Mouse (Mus musculus) neural tube, embryonic 14.5 days (tissue): Measurements from ENCODE around the gene Sh3gl2. TPM values are rescaled to one million over a fixed set of nuclear protein-coding genes. Genes with fewer than 3 reads are reported as not detected.

Source experiments
- ATAC-seq: fragments of 200-750 bp; cut with Nextera tagmentation; 2 replicates; pipeline ENCODE4 v1.8.0; 2017; ENCODE audit warnings: low read depth, mild to moderate bottlenecking, moderate TSS enrichment, moderate library complexity
- H3K27ac ChIP-seq: fragments of 300-500 bp; sonication (generic); 2 replicates; pipeline ENCODE4 v1.5.1; 2014; ENCODE audit warnings: low read depth, mild to moderate bottlenecking, control low read depth, low read length, moderate library complexity, mixed read lengths
- H3K27me3 ChIP-seq: fragments of 300-500 bp; sonication (generic); 2 replicates; pipeline ENCODE4 v1.6.1; 2014; ENCODE audit warnings: low read length; ENCODE audit not compliant: control insufficient read depth, insufficient read depth
- H3K36me3 ChIP-seq: fragments of 300-500 bp; sonication (generic); 2 replicates; pipeline ENCODE4 v1.6.1; 2014; ENCODE audit warnings: low read length, mixed read lengths; ENCODE audit not compliant: control insufficient read depth, insufficient read depth
- H3K4me1 ChIP-seq: fragments of 300-500 bp; sonication (generic); 2 replicates; pipeline ENCODE4 v1.6.1; 2014; ENCODE audit warnings: low read length; ENCODE audit not compliant: control insufficient read depth, insufficient read depth
- H3K4me2 ChIP-seq: fragments of 300-500 bp; sonication (generic); 2 replicates; pipeline ENCODE4 v1.6.1; 2014; ENCODE audit warnings: mild to moderate bottlenecking, low read depth, low read length, control low read depth
- H3K4me3 ChIP-seq: fragments of 300-500 bp; sonication (generic); 2 replicates; pipeline ENCODE4 v1.5.1; 2014; ENCODE audit warnings: low read depth, low read length, control low read depth, mixed read lengths
- H3K9ac ChIP-seq: fragments of 300-500 bp; sonication (generic); replicated peaks from 2 replicates; pipeline ENCODE4 v1.6.1; 2014; ENCODE audit warnings: low read depth, mild to moderate bottlenecking, control low read depth, low read length, mixed read lengths
- H3K9me3 ChIP-seq: fragments of 300-500 bp; sonication (generic); 2 replicates; pipeline ENCODE4 v1.6.1; 2016; ENCODE audit warnings: low read length; ENCODE audit not compliant: control insufficient read depth
- WGBS: fragments of 180-500 bp; shearing (Covaris S2); extraction: QIAGEN DNeasy Blood & Tissue Kit; methylation state at CpG from one replicate; pipeline ENCODE4 v1.1.7; 2014; 5-methylcytosine and 5-hydroxymethylcytosine counted together
- polyA plus RNA-seq: library from polyadenylated mRNA; unstranded; fragments of >200 nt; fragmentation: Nextera tagmentation; extraction: Ambion mirVana; gene quantifications from 2 replicates; pipeline ENCODE4 v1.2.1, GENCODE M21; 2014

The Sh3gl2 gene
- polyA plus RNA-seq, 1 experiment from 2014 or later = 123 TPM

GRCm38 (mm10) chr4:85618746-85619145, 413.8 kb downstream of the Sh3gl2 start:
- Histone ChIP-seq H3K9ac (no peak overlapping the region), H3K27me3 (no peaks in the 10 kb centered on the region), H3K4me2 (no peak overlapping the region), H3K4me1 (no peaks in the 10 kb centered on the region), H3K27ac (no peak overlapping the region), H3K9me3 (no peaks in the 10 kb centered on the region), H3K4me3 (no peak overlapping the region), H3K36me3 (no peaks in the 10 kb centered on the region)
- WGBS = 91% methylated on average over 5 of the region's 5 CpGs
- ATAC-seq = no peak

GRCm38 (mm10) chr4:85619261-85619660, 414.3 kb downstream of the Sh3gl2 start:
- Histone ChIP-seq H3K27me3 (no peaks in the 10 kb centered on the region), H3K27ac (no peak overlapping the region), H3K36me3 (no peaks in the 10 kb centered on the region), H3K4me3 (no peak overlapping the region), H3K9ac (no peak overlapping the region), H3K9me3 (no peaks in the 10 kb centered on the region), H3K4me2 (no peak overlapping the region), H3K4me1 (no peaks in the 10 kb centered on the region)
- no peak for ATAC-seq
- WGBS = 81% methylated on average over 3 of the region's 3 CpGs

- H3K27ac ChIP-seq = no peak overlapping the region
- no peaks in the 10 kb centered on the region for H3K36me3 ChIP-seq
- H3K9me3 ChIP-seq = no peaks in the 10 kb centered on the region
- ATAC-seq = no peak
- H3K9ac ChIP-seq = no peak overlapping the region
- H3K4me3 ChIP-seq = no peak overlapping the region
- H3K4me2 ChIP-seq = no peak overlapping the region
- WGBS = 90% methylated on average over 7 of the region's 7 CpGs
- H3K27me3 ChIP-seq = no peaks in the 10 kb centered on the region
- H3K4me1 ChIP-seq = no peaks in the 10 kb centered on the region
Measured at GRCm38 (mm10) chr4:85629381-85629780, 424.5 kb downstream of the Sh3gl2 start.

- Histone ChIP-seq H3K9ac (no peak overlapping the region), H3K4me1 (no peaks in the 10 kb centered on the region), H3K4me3 (no peak overlapping the region), H3K9me3 (no peaks in the 10 kb centered on the region), H3K36me3 (no peaks in the 10 kb centered on the region), H3K4me2 (no peak overlapping the region), H3K27ac (no peak overlapping the region), H3K27me3 (no peaks in the 10 kb centered on the region)
- no peak for ATAC-seq
- 69% methylated on average over 5 of the region's 5 CpGs for WGBS
Measured at GRCm38 (mm10) chr4:85669271-85669670, 464.3 kb downstream of the Sh3gl2 start.

- Histone ChIP-seq H3K9ac (no peak overlapping the region), H3K4me3 (no peak overlapping the region), H3K27me3 (no peaks in the 10 kb centered on the region), H3K27ac (no peak overlapping the region), H3K4me2 (no peak overlapping the region), H3K4me1 (no peaks in the 10 kb centered on the region), H3K36me3 (no peaks in the 10 kb centered on the region), H3K9me3 (no peaks in the 10 kb centered on the region)
- no peak for ATAC-seq
- 54% methylated on average over 1 of the region's 1 CpGs for WGBS
Measured at GRCm38 (mm10) chr4:85669735-85670134, 464.8 kb downstream of the Sh3gl2 start.

- H3K9ac ChIP-seq = no peak overlapping the region
- H3K27me3 ChIP-seq = no peaks in the 10 kb centered on the region
- H3K27ac ChIP-seq = no peak overlapping the region
- no peaks in the 10 kb centered on the region for H3K9me3 ChIP-seq
- WGBS = 62% methylated on average over 4 of the region's 4 CpGs
- no peak overlapping the region for H3K4me2 ChIP-seq
- H3K36me3 ChIP-seq = no peaks in the 10 kb centered on the region
- no peak overlapping the region for H3K4me3 ChIP-seq
- no peaks in the 10 kb centered on the region for H3K4me1 ChIP-seq
- ATAC-seq = no peak
Measured at GRCm38 (mm10) chr4:85672290-85672689, 467.4 kb downstream of the Sh3gl2 start.

GRCm38 (mm10) chr4:85677621-85678020, 472.7 kb downstream of the Sh3gl2 start:
- H3K4me1 ChIP-seq = no peaks in the 10 kb centered on the region
- ATAC-seq = no peak
- 46% methylated on average over 1 of the region's 1 CpGs for WGBS

GRCm38 (mm10) chr4:85686160-85686559, 481.2 kb downstream of the Sh3gl2 start:
- H3K27me3 ChIP-seq = no peaks in the 10 kb centered on the region
- 82% methylated on average over 4 of the region's 4 CpGs for WGBS
- ATAC-seq = no peak
- no peaks in the 10 kb centered on the region for H3K9me3 ChIP-seq
- no peak overlapping the region for H3K4me3 ChIP-seq
- no peak overlapping the region for H3K9ac ChIP-seq
- H3K4me1 ChIP-seq = no peaks in the 10 kb centered on the region
- H3K27ac ChIP-seq = no peak overlapping the region
- no peaks in the 10 kb centered on the region for H3K36me3 ChIP-seq
- H3K4me2 ChIP-seq = no peak overlapping the region

More at GRCm38 (mm10) chr4:85677621-85678020, 472.7 kb downstream of the Sh3gl2 start:
- no peak overlapping the region for H3K9ac ChIP-seq
- no peaks in the 10 kb centered on the region for H3K9me3 ChIP-seq
- H3K27ac ChIP-seq = no peak overlapping the region
- H3K4me3 ChIP-seq = no peak overlapping the region
- no peaks in the 10 kb centered on the region for H3K27me3 ChIP-seq
- no peaks in the 10 kb centered on the region for H3K36me3 ChIP-seq
- H3K4me2 ChIP-seq = no peak overlapping the region
